Mouse (Mus musculus): Measurements from ENCODE around the gene Tex21.

DNA sequence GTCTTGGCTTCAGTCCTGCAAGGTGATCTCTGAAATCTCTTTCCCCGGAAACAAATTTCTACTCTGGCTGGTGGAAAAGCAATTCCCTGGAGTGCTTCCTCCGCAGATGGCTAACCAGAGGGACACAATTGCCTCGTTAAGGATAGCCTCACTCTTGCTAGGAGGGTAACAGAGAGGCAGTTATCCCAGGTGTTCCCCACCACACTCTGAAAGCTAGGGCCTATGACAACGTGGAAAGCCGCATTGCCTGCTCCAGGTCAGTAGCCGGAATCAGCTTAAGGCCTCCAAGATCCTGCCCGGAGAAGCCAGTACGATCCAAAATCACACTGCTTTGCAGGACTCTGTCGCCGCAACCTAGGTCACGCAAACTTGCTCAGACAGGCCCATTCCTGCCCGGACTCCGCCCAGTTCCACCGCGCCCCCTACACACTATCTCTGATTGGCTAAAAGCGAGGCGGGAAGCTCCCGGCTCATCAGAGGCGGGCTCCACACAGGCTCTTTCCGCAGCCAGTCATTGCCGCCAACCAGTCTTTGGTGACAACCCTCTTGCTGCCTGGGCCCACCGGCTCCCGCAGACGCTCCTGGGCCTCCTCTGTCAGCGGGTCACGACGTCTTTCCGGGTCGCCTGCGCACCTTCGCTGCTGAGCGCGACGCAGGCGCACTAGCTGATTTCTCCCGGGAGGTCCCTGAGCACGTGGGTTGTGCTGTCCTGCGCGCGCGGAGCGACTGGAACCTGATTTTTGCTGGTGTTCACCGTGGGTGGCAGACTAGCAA, 8.4 kb upstream of the Tex21 start, which contains the start of gene Mthfd1:
- TF ChIP-seq TAL1 (IDR thresholded peaks at IDR 0.05; ENCODE audit: low read length) (no peak), POLR2A (IDR thresholded peaks at IDR 0.05; ENCODE audit: control insufficient read depth in 1 of 2, insufficient read depth in 1 of 2, low read depth in 1 of 2, low read length in 2 of 2, poor library complexity in 1 of 2) (peak in 1 of 2 experiments; percentile 82; a peak in 3 of 4 replicates)

All from MEL (cell line).